Mouse (Mus musculus) small intestine, adult 2 months (tissue): ENCODE data around the gene Trmt13.

Source experiments
- CTCF ChIP-seq: fragments of 200-500 bp; IDR thresholded peaks from 2 replicates; pipeline ENCODE4 v1.5.1; 2012; ENCODE audit warnings: low read depth, mild to moderate bottlenecking, control low read depth, inconsistent platforms, low read length, moderate library complexity, mixed read lengths; ENCODE audit not compliant: insufficient replicate concordance, insufficient read length; ENCODE audit errors: extremely low read depth
- POLR2A ChIP-seq: fragments of 200-500 bp; IDR thresholded peaks from 2 replicates; pipeline ENCODE4 v1.6.1; 2012; ENCODE audit warnings: low read depth, mild to moderate bottlenecking, control low read depth, inconsistent platforms, low read length, moderate library complexity

DNA sequence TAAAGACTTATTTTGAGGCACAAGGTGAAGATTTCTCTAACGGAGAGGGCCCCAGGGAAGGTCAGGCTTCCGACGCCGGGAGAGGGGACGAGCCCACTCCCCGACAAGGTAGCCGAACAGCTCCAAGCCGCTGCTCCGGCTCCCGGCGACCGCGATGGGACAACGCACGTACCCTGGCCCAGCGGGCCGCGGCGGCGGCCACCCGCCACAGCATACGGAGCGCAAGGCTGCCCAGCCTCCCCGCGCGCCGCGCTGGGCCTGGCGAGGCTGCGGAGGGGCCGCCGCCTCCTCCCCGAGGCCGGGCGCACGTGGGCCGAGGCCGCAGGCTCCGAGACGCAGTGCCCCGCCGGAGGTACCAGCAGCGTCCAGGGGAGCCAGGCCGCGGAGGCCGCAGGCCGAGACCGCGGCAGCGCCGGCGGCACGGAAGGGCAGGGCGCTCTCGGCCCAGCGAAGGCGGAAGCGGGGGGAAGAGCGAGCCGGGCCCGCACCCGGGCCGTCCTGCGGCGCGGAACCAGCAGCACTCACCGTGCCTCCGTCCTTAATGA lies 47.6 kb upstream of the Trmt13 start:
- TF ChIP-seq CTCF (no peak), POLR2A (no peak)
